8 mouse cellular contexts compared by ENCODE assay signal in genomic region chr6:134793046-134793806, GRCm38 (mm10). TPM values are rescaled to one million over a fixed set of nuclear protein-coding genes. Genes with fewer than 3 reads are reported as not detected.
A peak's percentile ranks its signal among the peaks of the same experiment; 100 is the strongest.
DNase-seq lines count a peak whose midpoint lies in the region; ATAC-seq and TF ChIP-seq lines count a peak whose summit lies in the region.

No protein-coding gene starts in this region.

- peak overlapping the region; percentile 93 for H3K9ac ChIP-seq in heart, embryonic 16.5 days (ENCODE audit: low read length)
- H3K9ac ChIP-seq in hindbrain, embryonic 11.5 days (ENCODE audit: low read depth, low read length) = peak overlapping the region; percentile 89; the same call in 1 of the 2 replicates
- peak overlapping the region; percentile 99 for H3K9ac ChIP-seq in liver, postnatal 0 days (replicated peaks)

- intact Hi-C loops in heart, postnatal 10 days (cut with DNase I) = loop anchor here (2.0 to 5.0 kb wide), 3 partner anchors 76 to 366 kb away; partner anchors contain the start of gene Cdkn1b

- no peak for DNase-seq in heart, postnatal 10 days
- no peak for DNase-seq in G1E (ENCODE audit: low spot score)
- peak; percentile 19 for DNase-seq in hindbrain, embryonic 11.5 days (ENCODE audit: low spot score)
- DNase-seq in liver, postnatal 0 days = no peak
- no peak for DNase-seq in right cerebral cortex, adult 18-20 months
- DNase-seq in cerebellum, adult 9-11 months = no peak
- no peak for DNase-seq in Muller cell, postnatal 12 days (ENCODE audit: inconsistent ontology term)

- H3K4me2 ChIP-seq in heart, embryonic 16.5 days (ENCODE audit: low read depth, low read length) = peak overlapping the region; percentile 71
- peak overlapping the region; percentile 62 for H3K4me2 ChIP-seq in hindbrain, embryonic 11.5 days (replicated peaks; ENCODE audit: low read depth, low read length)
- peak overlapping the region; percentile 92 for H3K4me2 ChIP-seq in liver, postnatal 0 days (ENCODE audit: low read depth, low read length)

- no peak for ATAC-seq in heart, embryonic 16.5 days (replicated peaks; ENCODE audit: extremely low read depth, insufficient read depth, low FRiP score)
- no peak for ATAC-seq in G1E (ENCODE audit: extremely low read depth, insufficient number of reproducible peaks, low FRiP score, poor library complexity, severe bottlenecking)
- peak; percentile 5; the same call in 1 of the 2 replicates for ATAC-seq in hindbrain, embryonic 11.5 days (ENCODE audit: low FRiP score)
- no peak for ATAC-seq in liver, postnatal 0 days

- TF ChIP-seq CTCF in G1E (IDR thresholded peaks at IDR 0.05; ENCODE audit: low read depth, low read length) = no peak
- TF ChIP-seq CTCF in liver, postnatal 0 days (IDR thresholded peaks at IDR 0.05; ENCODE audit: low read depth) = no peak

- H3K27ac ChIP-seq in heart, embryonic 16.5 days (ENCODE audit: low read length) = peak overlapping the region; percentile 67
- H3K27ac ChIP-seq in hindbrain, embryonic 11.5 days (ENCODE audit: low read depth, low read length) = no peak overlapping the region
- peak overlapping the region; percentile 71 for H3K27ac ChIP-seq in liver, postnatal 0 days (ENCODE audit: low read depth)

- peak overlapping the region; percentile 84 for H3K4me3 ChIP-seq in heart, embryonic 16.5 days (ENCODE audit: low read length)
- H3K4me3 ChIP-seq in G1E (ENCODE audit: low read depth, low read length) = peak overlapping the region; percentile 85
- H3K4me3 ChIP-seq in hindbrain, embryonic 11.5 days (ENCODE audit: low read depth, low read length) = peak overlapping the region; percentile 72
- peak overlapping the region; percentile 93 for H3K4me3 ChIP-seq in liver, postnatal 0 days (ENCODE audit: low read depth, low read length)

- no peaks in the 10 kb centered on the region for H3K27me3 ChIP-seq in heart, embryonic 16.5 days (ENCODE audit: control insufficient read depth, insufficient read depth, low read length)
- H3K27me3 ChIP-seq in G1E (ENCODE audit: insufficient read depth, low read length) = no peaks in the 10 kb centered on the region
- H3K27me3 ChIP-seq in hindbrain, embryonic 11.5 days (ENCODE audit: control insufficient read depth, insufficient read depth, low read length) = 0 out of 2 replicates have a peak, but pooled peaks cover 2% of the 10 kb centered on the region
- H3K27me3 ChIP-seq in liver, postnatal 0 days (ENCODE audit: insufficient read depth, low read length) = no peaks in the 10 kb centered on the region

- H3K36me3 ChIP-seq in heart, embryonic 16.5 days (ENCODE audit: control insufficient read depth, insufficient read depth) = no peaks in the 10 kb centered on the region
- H3K36me3 ChIP-seq in G1E (replicated peaks) = peaks cover 3% of the 10 kb centered on the region
- H3K36me3 ChIP-seq in hindbrain, embryonic 11.5 days (ENCODE audit: control insufficient read depth, insufficient read depth, low read length) = no peaks in the 10 kb centered on the region
- no peaks in the 10 kb centered on the region for H3K36me3 ChIP-seq in liver, postnatal 0 days (replicated peaks; ENCODE audit: insufficient read depth, low read length)

- 52% methylated on average over 21 of the region's 21 CpGs for WGBS in heart, embryonic 16.5 days
- 35% methylated on average over 21 of the region's 21 CpGs for WGBS in hindbrain, embryonic 11.5 days
- 45% methylated on average over 21 of the region's 21 CpGs for WGBS in liver, postnatal 0 days (ENCODE audit: insufficient replicate concordance)

- TF ChIP-seq EP300 in liver, postnatal 0 days (IDR thresholded peaks at IDR 0.05; ENCODE audit: low read depth) = no peak

- peaks cover 17% of the 10 kb centered on the region for H3K4me1 ChIP-seq in heart, embryonic 16.5 days (ENCODE audit: control insufficient read depth, insufficient read depth, low read length)
- H3K4me1 ChIP-seq in G1E (ENCODE audit: insufficient read depth, low read depth, low read length) = peaks cover 44% of the 10 kb centered on the region
- no peaks in the 10 kb centered on the region; the same call in 1 of the 2 replicates for H3K4me1 ChIP-seq in hindbrain, embryonic 11.5 days (replicated peaks; ENCODE audit: control insufficient read depth, insufficient read depth, low read length)
- peaks cover 25% of the 10 kb centered on the region for H3K4me1 ChIP-seq in liver, postnatal 0 days (ENCODE audit: insufficient read depth)

- no peaks in the 10 kb centered on the region for H3K9me3 ChIP-seq in heart, embryonic 16.5 days (replicated peaks; ENCODE audit: control insufficient read depth, low read length)
- H3K9me3 ChIP-seq in G1E (replicated peaks) = no peaks in the 10 kb centered on the region
- H3K9me3 ChIP-seq in hindbrain, embryonic 11.5 days (ENCODE audit: control insufficient read depth, low read length) = no peaks in the 10 kb centered on the region
- H3K9me3 ChIP-seq in liver, postnatal 0 days (ENCODE audit: low read length) = no peaks in the 10 kb centered on the region

RNA-seq across cellular contexts. Expression of gene Dusp16, which starts 0.8 kb away (rescaled TPM):
- polyA plus RNA-seq in heart, embryonic 16.5 days (2015; fragmentation: Nextera tagmentation; extraction: Ambion mirVana) = 14.9 and 15.3 TPM in 2 replicates
- total RNA-seq in heart, postnatal 10 days (2021) = 10 to 100 TPM; 22.4 to 24.9 TPM
- total RNA-seq in G1E (2014; fragmentation: Nextera tagmentation) (55.5 TPM in 2 replicates), G1E (2017) (9.9 and 15.0 TPM in 2 replicates)
- polyA plus RNA-seq in G1E (2012) = 2.9 and 5.2 TPM in 2 replicates
- polyA plus RNA-seq in hindbrain, embryonic 11.5 days (2014; fragmentation: Nextera tagmentation; extraction: Ambion mirVana) = 13.0 and 16.3 TPM in 2 replicates
- 4.5 and 5.3 TPM in 2 replicates for polyA plus RNA-seq in liver, postnatal 0 days (2015; fragmentation: Nextera tagmentation; extraction: Ambion mirVana)

RNA-seq across cellular contexts. Expression of gene Crebl2, which starts 36.7 kb away (rescaled TPM):
- 2.6 and 2.9 TPM in 2 replicates for polyA plus RNA-seq in heart, embryonic 16.5 days (2015; fragmentation: Nextera tagmentation; extraction: Ambion mirVana)
- total RNA-seq in heart, postnatal 10 days (2021) = 1 to 10 TPM; 4.7 to 5.4 TPM
- total RNA-seq in G1E (2014; fragmentation: Nextera tagmentation) (8.4 and 11.4 TPM in 2 replicates), G1E (2017) (10.7 and 12.3 TPM in 2 replicates)
- polyA plus RNA-seq in G1E (2012) = 2.0 and 2.4 TPM in 2 replicates
- polyA plus RNA-seq in hindbrain, embryonic 11.5 days (2014; fragmentation: Nextera tagmentation; extraction: Ambion mirVana) = 1.3 and 1.4 TPM in 2 replicates
- polyA plus RNA-seq in liver, postnatal 0 days (2015; fragmentation: Nextera tagmentation; extraction: Ambion mirVana) = 6.3 and 6.6 TPM in 2 replicates
